ENCODE assay signal across 7 mouse cellular contexts in the genomic region with DNA sequence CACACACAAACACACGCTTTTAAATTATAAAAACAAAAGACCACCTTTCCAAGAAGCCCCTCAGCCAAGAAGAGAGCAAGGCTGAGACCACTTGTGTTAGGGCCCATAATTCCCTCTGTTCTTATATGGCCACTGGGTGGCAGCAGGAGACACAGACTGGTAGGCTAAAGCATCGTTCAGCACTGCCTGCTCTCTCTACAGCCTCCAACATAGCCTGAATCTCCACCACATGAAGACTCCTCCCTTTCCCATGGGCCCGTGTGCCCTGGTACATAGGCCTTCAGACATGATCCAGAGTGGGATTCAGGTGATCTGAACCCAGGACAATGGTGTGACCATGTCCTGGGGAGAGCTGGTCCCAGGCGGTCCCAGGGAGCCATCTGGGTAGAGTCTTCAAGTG. TPM values are rescaled to one million over a fixed set of nuclear protein-coding genes. Genes with fewer than 3 reads are reported as not detected.
A peak's percentile ranks its signal among the peaks of the same experiment; 100 is the strongest.
DNase-seq lines count a peak whose midpoint lies in the region; ATAC-seq and TF ChIP-seq lines count a peak whose summit lies in the region.

No protein-coding gene starts in this region.

- peak; percentile 39 for TF ChIP-seq CTCF in E14TG2a.4 (conservative IDR thresholded peaks at IDR 0.05; ENCODE audit: low read length)
- peak; percentile 86 for TF ChIP-seq CTCF in layer of hippocampus, adult 2 months (conservative IDR thresholded peaks at IDR 0.05)
- peak; percentile 82 for TF ChIP-seq CTCF in lung, adult 2 months (IDR thresholded peaks at IDR 0.05; ENCODE audit: insufficient read depth, low read length)

- H3K27me3 ChIP-seq in E14TG2a.4 (ENCODE audit: insufficient read depth, low read length): no peaks in the 10 kb centered on the region
- no peaks in the 10 kb centered on the region for H3K27me3 ChIP-seq in embryonic facial prominence, embryonic 14.5 days (replicated peaks; ENCODE audit: control insufficient read depth, insufficient read depth, low read length)

- no peak overlapping the region for H3K9ac ChIP-seq in embryonic facial prominence, embryonic 14.5 days (ENCODE audit: low read depth, low read length)

- no peaks in the 10 kb centered on the region; the same call in none of the 2 replicates for H3K4me1 ChIP-seq in E14TG2a.4 (replicated peaks; ENCODE audit: low read depth, low read length)
- H3K4me1 ChIP-seq in embryonic facial prominence, embryonic 14.5 days (ENCODE audit: control insufficient read depth, insufficient read depth, low read length): 0 out of 2 replicates have a peak, but pooled peaks cover 5% of the 10 kb centered on the region
- no peaks in the 10 kb centered on the region for H3K4me1 ChIP-seq in lung, adult 2 months (ENCODE audit: control insufficient read depth, insufficient read depth, low read length)

- no peak for TF ChIP-seq POLR2A in lung, adult 2 months (IDR thresholded peaks at IDR 0.05; ENCODE audit: borderline replicate concordance, extremely low read depth, low read depth, low read length)

- WGBS in embryonic facial prominence, embryonic 14.5 days: 23% methylated on average over 4 of the region's 4 CpGs
- WGBS in lung, adult 2 months: 26% methylated on average over 4 of the region's 4 CpGs

- H3K4me2 ChIP-seq in embryonic facial prominence, embryonic 14.5 days (ENCODE audit: low read depth, low read length): no peak overlapping the region

- peak; percentile 90 for DNase-seq in embryonic facial prominence, embryonic 14.5 days (ENCODE audit: low spot score)
- DNase-seq in layer of hippocampus, adult 2 months (ENCODE audit: low spot score in 2 of 2): peak; percentile 57 to 66
- DNase-seq in lung, adult 2 months: peak; percentile 41
- DNase-seq in retina, embryonic 14.5 days (ENCODE audit: low spot score): peak; percentile 86

- ATAC-seq in activated CD4-positive, CD25-positive, alpha-beta regulatory T cell, adult 4 months: peak; percentile 49
- ATAC-seq in embryonic facial prominence, embryonic 14.5 days (ENCODE audit: low read depth): peak; percentile 62
- ATAC-seq in hematopoietic stem cell, adult 5-6 weeks (replicated peaks in 1 of 2; ENCODE audit: insufficient read depth in 1 of 2, low FRiP score in 2 of 2, low TSS enrichment in 1 of 2, low read depth in 1 of 2, poor library complexity in 2 of 2, severe bottlenecking in 2 of 2): peak; percentile 63 to 74; a peak in 2 of 4 replicates

- no peak overlapping the region for H3K27ac ChIP-seq in embryonic facial prominence, embryonic 14.5 days (replicated peaks; ENCODE audit: low read depth, low read length)
- H3K27ac ChIP-seq in layer of hippocampus, adult 2 months: no peak overlapping the region

- no peaks in the 10 kb centered on the region for H3K9me3 ChIP-seq in E14TG2a.4 (ENCODE audit: low read length)
- no peaks in the 10 kb centered on the region for H3K9me3 ChIP-seq in embryonic facial prominence, embryonic 14.5 days (ENCODE audit: control insufficient read depth, low read length)

- peaks cover 43% of the 10 kb centered on the region for H3K36me3 ChIP-seq in E14TG2a.4 (ENCODE audit: insufficient read depth, low read length)
- H3K36me3 ChIP-seq in embryonic facial prominence, embryonic 14.5 days (ENCODE audit: control insufficient read depth, insufficient read depth, low read length): peaks cover 17% of the 10 kb centered on the region

- H3K4me3 ChIP-seq in E14TG2a.4 (replicated peaks; ENCODE audit: low read length): 0 out of 2 replicates have a peak overlapping the region, but pooled peaks have one; percentile 24
- H3K4me3 ChIP-seq in embryonic facial prominence, embryonic 14.5 days (ENCODE audit: low read depth, low read length): no peak overlapping the region
- H3K4me3 ChIP-seq in layer of hippocampus, adult 2 months: no peak overlapping the region
- no peak overlapping the region for H3K4me3 ChIP-seq in lung, adult 2 months (replicated peaks; ENCODE audit: extremely low read depth, low read depth, low read length)

RNA-seq across cellular contexts. Expression of a gene that starts 24.9 kb away (rescaled TPM):
- polyA plus RNA-seq in activated CD4-positive, CD25-positive, alpha-beta regulatory T cell, adult 4 months (2017; shearing (Covaris generic)): not detected
- 39.1 and 53.6 TPM in 2 replicates for polyA plus RNA-seq in embryonic facial prominence, embryonic 14.5 days (2014; fragmentation: Nextera tagmentation; extraction: Ambion mirVana)
- not detected in 2 replicates for total RNA-seq in hematopoietic stem cell, adult 5-6 weeks (2017)
- total RNA-seq in layer of hippocampus, adult 2 months (2021): not detected
- 10.8 and 214 TPM in 2 replicates for polyA plus RNA-seq in lung, adult 2 months (2012; rRNA removed)

RNA-seq across cellular contexts. Expression of a gene that starts 30.2 kb away (rescaled TPM):
- polyA plus RNA-seq in activated CD4-positive, CD25-positive, alpha-beta regulatory T cell, adult 4 months (2017; shearing (Covaris generic)): not detected
- 97.5 and 98.0 TPM in 2 replicates for polyA plus RNA-seq in embryonic facial prominence, embryonic 14.5 days (2014; fragmentation: Nextera tagmentation; extraction: Ambion mirVana)
- total RNA-seq in hematopoietic stem cell, adult 5-6 weeks (2017): 1.1 TPM in 1 of 2 replicates, not detected in the other
- total RNA-seq in layer of hippocampus, adult 2 months (2021): 1 to 10 TPM; 4.4 to 5.0 TPM
- 13.8 and 14.0 TPM in 2 replicates for polyA plus RNA-seq in lung, adult 2 months (2012; rRNA removed)

Comparison
In these comparisons a context has a peak if more than half of its experiments do, and no peak if none do; other contexts are left out.
1. RNA of a gene that starts 24.9 kb away (polyA plus RNA-seq): 10.8 to 214 TPM in lung, adult 2 months and 39.1 to 53.6 TPM in embryonic facial prominence, embryonic 14.5 days; not detected in activated CD4-positive, CD25-positive, alpha-beta regulatory T cell, adult 4 months; every median in the first group is over 10 times any median in the second.
2. RNA of a gene that starts 30.2 kb away (polyA plus RNA-seq): 97.5 to 98.0 TPM in embryonic facial prominence, embryonic 14.5 days and 13.8 to 14.0 TPM in lung, adult 2 months; not detected in activated CD4-positive, CD25-positive, alpha-beta regulatory T cell, adult 4 months; every median in the first group is over 10 times any median in the second.
3. Peak in every context shown above with its lines, with median percentiles within 50 percentile points of each other: CTCF ChIP-seq, ATAC-seq and DNase-seq.